Mouse (Mus musculus) neural tube, embryonic 15.5 days (tissue): ENCODE data around the gene Cyct. TPM values are rescaled to one million over a fixed set of nuclear protein-coding genes. Genes with fewer than 3 reads are reported as not detected.
A peak's percentile ranks its signal among the peaks of the same experiment; 100 is the strongest.

Source experiments
- ATAC-seq: fragments of 200-750 bp; cut with Nextera tagmentation; 2 replicates; pipeline ENCODE4 v1.8.0; 2017; ENCODE audit warnings: mild to moderate bottlenecking, moderate TSS enrichment, moderate library complexity; ENCODE audit not compliant: low FRiP score
- H3K27ac ChIP-seq: fragments of 300-500 bp; sonication (generic); replicated peaks from 2 replicates; pipeline ENCODE4 v1.5.1; 2015; ENCODE audit warnings: mild to moderate bottlenecking, inconsistent platforms
- H3K27me3 ChIP-seq: fragments of 300-500 bp; sonication (generic); replicated peaks from 2 replicates; pipeline ENCODE4 v1.6.1; 2015; ENCODE audit warnings: inconsistent platforms
- H3K36me3 ChIP-seq: fragments of 300-500 bp; sonication (generic); 2 replicates; pipeline ENCODE4 v1.6.1; 2015; ENCODE audit warnings: inconsistent platforms
- H3K4me1 ChIP-seq: fragments of 300-500 bp; sonication (generic); 2 replicates; pipeline ENCODE4 v1.6.1; 2015; ENCODE audit warnings: inconsistent platforms
- H3K4me2 ChIP-seq: fragments of 300-500 bp; sonication (generic); 2 replicates; pipeline ENCODE4 v1.6.1; 2015; ENCODE audit warnings: inconsistent platforms, mild to moderate bottlenecking, moderate library complexity
- H3K4me3 ChIP-seq: fragments of 300-500 bp; sonication (generic); replicated peaks from 2 replicates; pipeline ENCODE4 v1.5.1; 2015; ENCODE audit warnings: mild to moderate bottlenecking, inconsistent platforms
- H3K9ac ChIP-seq: fragments of 300-500 bp; sonication (generic); replicated peaks from 2 replicates; pipeline ENCODE4 v1.6.1; 2015; ENCODE audit warnings: mild to moderate bottlenecking, inconsistent platforms
- H3K9me3 ChIP-seq: fragments of 300-500 bp; sonication (generic); replicated peaks from 2 replicates; pipeline ENCODE4 v1.6.1; 2016; ENCODE audit warnings: inconsistent platforms
- WGBS: fragments of 180-500 bp; shearing (Covaris S2); methylation state at CpG from one replicate; pipeline ENCODE4 v1.1.7; 2015; ENCODE audit warnings: mixed read lengths; 5-methylcytosine and 5-hydroxymethylcytosine counted together
- polyA plus RNA-seq: library from polyadenylated mRNA; unstranded; fragments of >200 nt; fragmentation: Nextera tagmentation; extraction: Ambion mirVana; gene quantifications from 2 replicates; pipeline ENCODE4 v1.2.1, GENCODE M21; 2015

Gene Cyct
- polyA plus RNA-seq = 0.33 TPM in 1 of 2 replicates, not detected in the other

GRCm38 (mm10) chr2:76360226-76360625, at the start of gene Cyct:
Gene Cyct (minus strand): TSS chr2:76360450.
- Histone ChIP-seq H3K4me1 (no peaks in the 10 kb centered on the region), H3K9me3 (no peaks in the 10 kb centered on the region), H3K27me3 (no peaks in the 10 kb centered on the region), H3K27ac (no peak within 1 kb of the TSS), H3K4me2 (no peak within 1 kb of the TSS), H3K9ac (no peak within 1 kb of the TSS), H3K4me3 (no peak within 1 kb of the TSS), H3K36me3 (no peaks in the 10 kb centered on the region)
- no peak for ATAC-seq
- WGBS = 81% methylated on average over 11 of the region's 11 CpGs

GRCm38 (mm10) chr2:76409986-76410385, 49.7 kb upstream of the Cyct start:
- no peak for ATAC-seq
- no peak overlapping the region for H3K27ac ChIP-seq
- whole genome bisulfite sequencing = 87% methylated on average over 2 of the region's 2 CpGs

GRCm38 (mm10) chr2:76409526-76409925, 49.3 kb upstream of the Cyct start:
- Histone ChIP-seq H3K9ac (no peak overlapping the region), H3K9me3 (no peaks in the 10 kb centered on the region), H3K27me3 (no peaks in the 10 kb centered on the region), H3K4me1 (peaks cover 26% of the 10 kb centered on the region), H3K4me3 (no peak overlapping the region), H3K36me3 (no peaks in the 10 kb centered on the region), H3K4me2 (no peak overlapping the region), H3K27ac (no peak overlapping the region)
- ATAC-seq = no peak
- WGBS = 93% methylated on average over 1 of the region's 1 CpGs

More at GRCm38 (mm10) chr2:76409986-76410385, 49.7 kb upstream of the Cyct start:
- H3K27me3 ChIP-seq = no peaks in the 10 kb centered on the region
- H3K36me3 ChIP-seq = no peaks in the 10 kb centered on the region
- no peak overlapping the region for H3K4me3 ChIP-seq
- no peak overlapping the region for H3K9ac ChIP-seq
- peaks cover 21% of the 10 kb centered on the region for H3K4me1 ChIP-seq
- no peak overlapping the region for H3K4me2 ChIP-seq
- H3K9me3 ChIP-seq = no peaks in the 10 kb centered on the region

GRCm38 (mm10) chr2:76406937-76407441, 46.7 kb upstream of the Cyct start:
- Histone ChIP-seq H3K4me3 (peak overlapping the region; percentile 99), H3K36me3 (no peaks in the 10 kb centered on the region), H3K9ac (peak overlapping the region; percentile 99), H3K4me1 (peaks cover 28% of the 10 kb centered on the region), H3K4me2 (peak overlapping the region; percentile 91), H3K27ac (peak overlapping the region; percentile 97), H3K9me3 (no peaks in the 10 kb centered on the region), H3K27me3 (no peaks in the 10 kb centered on the region)
- ATAC-seq = peak; percentile 79
- 0% methylated on average over 48 of the region's 49 CpGs for WGBS

- peak within 1 kb of the TSS; percentile 99 for H3K9ac ChIP-seq
- peak; percentile 95 for ATAC-seq
- under 1% methylated on average over 61 of the region's 89 CpGs for WGBS
- H3K4me1 ChIP-seq = peaks cover 28% of the 10 kb centered on the region
- H3K4me2 ChIP-seq = peak within 1 kb of the TSS; percentile 91
- H3K36me3 ChIP-seq = no peaks in the 10 kb centered on the region
- H3K27me3 ChIP-seq = no peaks in the 10 kb centered on the region
- H3K4me3 ChIP-seq = peak within 1 kb of the TSS; percentile 99
- peak within 1 kb of the TSS; percentile 97 for H3K27ac ChIP-seq
- no peaks in the 10 kb centered on the region for H3K9me3 ChIP-seq
Measured at GRCm38 (mm10) chr2:76406151-76406936, 46.1 kb upstream of the Cyct start, which contains the start of gene Osbpl6. Gene Osbpl6 (plus strand): TSS chr2:76406508.

- peak; percentile 51 for ATAC-seq
- Histone ChIP-seq H3K9me3 (no peaks in the 10 kb centered on the region), H3K9ac (peak overlapping the region; percentile 99), H3K4me2 (peak overlapping the region; percentile 91), H3K4me1 (peaks cover 28% of the 10 kb centered on the region), H3K4me3 (peak overlapping the region; percentile 99), H3K27ac (peak overlapping the region; percentile 97), H3K27me3 (no peaks in the 10 kb centered on the region), H3K36me3 (no peaks in the 10 kb centered on the region)
- 1% methylated on average over 15 of the region's 15 CpGs for WGBS
Measured at GRCm38 (mm10) chr2:76405596-76406150, 45.4 kb upstream of the Cyct start.

GRCm38 (mm10) chr2:76400178-76400577, 39.9 kb upstream of the Cyct start:
- Histone ChIP-seq H3K36me3 (no peaks in the 10 kb centered on the region), H3K4me3 (no peak overlapping the region), H3K27ac (no peak overlapping the region), H3K4me1 (peaks cover 8% of the 10 kb centered on the region), H3K9ac (no peak overlapping the region), H3K4me2 (no peak overlapping the region), H3K9me3 (no peaks in the 10 kb centered on the region), H3K27me3 (no peaks in the 10 kb centered on the region)
- ATAC-seq = no peak

GRCm38 (mm10) chr2:76386531-76386930, 26.3 kb upstream of the Cyct start:
- no peak overlapping the region for H3K27ac ChIP-seq
- H3K9me3 ChIP-seq = no peaks in the 10 kb centered on the region
- H3K27me3 ChIP-seq = no peaks in the 10 kb centered on the region
- no peak for ATAC-seq
- H3K4me3 ChIP-seq = no peak overlapping the region
- H3K36me3 ChIP-seq = peaks cover 24% of the 10 kb centered on the region
- H3K9ac ChIP-seq = no peak overlapping the region
- H3K4me2 ChIP-seq = no peak overlapping the region
- H3K4me1 ChIP-seq = no peaks in the 10 kb centered on the region

- no peak for ATAC-seq
- no peak overlapping the region for H3K4me3 ChIP-seq
- H3K9me3 ChIP-seq = no peaks in the 10 kb centered on the region
- H3K36me3 ChIP-seq = peaks cover 80% of the 10 kb centered on the region
- H3K27me3 ChIP-seq = no peaks in the 10 kb centered on the region
- no peak overlapping the region for H3K27ac ChIP-seq
- H3K9ac ChIP-seq = no peak overlapping the region
- 95% methylated on average over 19 of the region's 19 CpGs for WGBS
- no peak overlapping the region for H3K4me2 ChIP-seq
- H3K4me1 ChIP-seq = no peaks in the 10 kb centered on the region
Measured at GRCm38 (mm10) chr2:76378646-76379045, 18.4 kb upstream of the Cyct start.

- peaks cover 17% of the 10 kb centered on the region for H3K4me1 ChIP-seq
- no peak for ATAC-seq
- H3K27me3 ChIP-seq = no peaks in the 10 kb centered on the region
- H3K4me3 ChIP-seq = no peak overlapping the region
- 94% methylated on average over 6 of the region's 6 CpGs for WGBS
- H3K4me2 ChIP-seq = no peak overlapping the region
- H3K9ac ChIP-seq = no peak overlapping the region
- peaks cover 64% of the 10 kb centered on the region for H3K36me3 ChIP-seq
- no peak overlapping the region for H3K27ac ChIP-seq
- no peaks in the 10 kb centered on the region for H3K9me3 ChIP-seq
Measured at GRCm38 (mm10) chr2:76374544-76375206, 14.4 kb upstream of the Cyct start.

GRCm38 (mm10) chr2:76372244-76372643, 12.0 kb upstream of the Cyct start:
- WGBS = 91% methylated on average over 4 of the region's 4 CpGs
- Histone ChIP-seq H3K4me3 (no peak overlapping the region), H3K27ac (no peak overlapping the region), H3K4me2 (no peak overlapping the region), H3K9me3 (no peaks in the 10 kb centered on the region), H3K4me1 (peaks cover 17% of the 10 kb centered on the region), H3K27me3 (no peaks in the 10 kb centered on the region), H3K9ac (no peak overlapping the region), H3K36me3 (peaks cover 42% of the 10 kb centered on the region)
- no peak for ATAC-seq

GRCm38 (mm10) chr2:76370656-76370922, 10.3 kb upstream of the Cyct start:
- H3K9me3 ChIP-seq = no peaks in the 10 kb centered on the region
- 3% methylated on average over 7 of the region's 7 CpGs for WGBS
- H3K9ac ChIP-seq = peak overlapping the region; percentile 82
- H3K27me3 ChIP-seq = no peaks in the 10 kb centered on the region
- peak overlapping the region; percentile 89 for H3K4me3 ChIP-seq
- peaks cover 30% of the 10 kb centered on the region for H3K36me3 ChIP-seq
- H3K27ac ChIP-seq = no peak overlapping the region; the same call in 1 of the 2 replicates
- no peak for ATAC-seq
- H3K4me1 ChIP-seq = peaks cover 17% of the 10 kb centered on the region
- H3K4me2 ChIP-seq = peak overlapping the region; percentile 95
